Mouse (Mus musculus) cerebellum, adult 9-11 months (tissue): ENCODE measurements around the gene Inmt.
A peak's percentile ranks its signal among the peaks of the same experiment; 100 is the strongest.
"Not testable (repeated sequence)": the region's sequence is repeated elsewhere in the genome, so short reads cannot be mapped to it uniquely, and the experiment has no call there.

Experiments used
- DNase-seq: peaks from one replicate; pipeline ENCODE4 v3.0.0; 2022

Gene Inmt

DNA sequence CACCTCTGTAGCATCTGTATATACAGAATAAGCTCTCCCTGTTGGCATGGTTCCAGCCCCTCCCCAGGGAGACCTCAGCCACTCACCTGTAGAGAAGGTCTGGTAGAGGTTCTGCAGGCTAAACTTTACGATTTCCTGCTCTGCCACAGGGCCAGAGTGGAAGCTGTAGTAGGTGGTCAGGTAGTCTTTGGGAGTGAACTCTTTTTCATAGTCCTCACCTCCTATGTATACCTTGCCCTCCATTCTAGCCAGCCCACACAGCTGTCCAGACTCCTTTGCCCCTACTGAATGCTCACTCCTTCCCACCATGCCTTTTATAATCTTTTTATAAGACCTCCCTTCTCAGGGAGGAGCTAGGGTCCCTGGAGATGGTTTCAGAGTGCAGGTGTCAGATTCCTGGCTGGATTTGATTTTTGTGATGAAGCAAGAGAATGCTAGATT, at the start of gene Inmt:
TSS of gene Inmt (minus strand) at position 303 of the 441 bp plus-strand sequence.
- DNase-seq, result no peak

DNA sequence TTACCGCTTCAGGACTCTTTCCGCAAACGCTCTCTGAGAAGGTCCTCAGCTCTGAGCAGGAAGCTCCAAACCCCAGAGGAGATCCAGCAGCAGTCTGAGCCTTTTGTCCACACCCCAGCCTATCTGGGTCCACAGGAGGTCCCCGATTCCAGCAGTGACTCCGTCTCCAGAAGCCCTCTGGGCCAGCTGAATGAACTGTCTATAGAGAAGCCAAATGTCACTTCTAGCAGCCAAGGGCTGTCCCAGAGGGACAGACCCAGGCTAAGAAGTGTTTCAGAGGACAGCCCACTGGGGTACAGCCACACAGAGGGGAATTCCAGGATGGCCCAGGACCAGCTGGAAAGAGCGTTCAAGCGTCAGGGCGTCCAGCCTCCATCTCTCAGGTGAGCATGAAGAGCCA, 49.1 kb upstream of the Inmt start:
- no peak for DNase-seq

DNA sequence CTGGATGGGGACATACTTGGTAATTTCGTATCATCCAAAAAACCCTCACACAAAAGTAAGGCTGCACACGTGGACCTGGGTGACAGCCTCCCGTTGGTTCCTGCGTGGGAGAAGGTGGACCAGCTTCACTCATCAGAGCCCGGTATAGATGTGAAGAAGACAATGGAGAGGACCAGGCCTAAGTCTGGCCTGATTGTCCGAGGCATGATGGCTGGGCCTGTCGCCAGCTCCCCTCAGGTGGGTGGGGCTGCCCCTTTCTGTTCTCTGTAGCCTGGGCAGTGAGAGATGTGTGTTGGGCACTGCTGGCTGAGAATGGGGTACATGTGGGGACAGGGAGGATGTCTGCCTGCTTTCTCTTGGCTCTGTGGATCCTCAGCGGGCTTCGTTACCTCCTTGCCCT, 43.4 kb upstream of the Inmt start:
- no peak for DNase-seq

DNA sequence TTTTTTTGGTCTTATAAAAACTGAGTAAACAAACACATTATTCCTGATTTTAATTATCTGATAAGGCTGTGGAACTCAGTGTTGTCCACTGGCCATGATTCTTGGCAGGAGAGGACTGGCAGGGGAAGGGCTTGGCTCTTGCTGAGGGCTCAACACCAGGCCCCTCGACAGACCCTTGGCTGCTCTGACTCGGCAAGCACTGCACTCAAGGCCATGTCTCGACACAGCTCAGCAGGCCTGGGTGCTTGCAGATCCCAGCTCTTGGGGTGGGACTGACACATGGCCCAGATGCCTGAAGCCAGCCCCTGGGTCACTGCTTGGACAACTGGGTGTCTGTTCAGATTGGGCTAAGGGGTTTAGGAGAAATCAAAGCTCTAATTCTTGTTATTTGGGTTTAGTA, 39.7 kb upstream of the Inmt start:
- DNase-seq, result no peak

DNA sequence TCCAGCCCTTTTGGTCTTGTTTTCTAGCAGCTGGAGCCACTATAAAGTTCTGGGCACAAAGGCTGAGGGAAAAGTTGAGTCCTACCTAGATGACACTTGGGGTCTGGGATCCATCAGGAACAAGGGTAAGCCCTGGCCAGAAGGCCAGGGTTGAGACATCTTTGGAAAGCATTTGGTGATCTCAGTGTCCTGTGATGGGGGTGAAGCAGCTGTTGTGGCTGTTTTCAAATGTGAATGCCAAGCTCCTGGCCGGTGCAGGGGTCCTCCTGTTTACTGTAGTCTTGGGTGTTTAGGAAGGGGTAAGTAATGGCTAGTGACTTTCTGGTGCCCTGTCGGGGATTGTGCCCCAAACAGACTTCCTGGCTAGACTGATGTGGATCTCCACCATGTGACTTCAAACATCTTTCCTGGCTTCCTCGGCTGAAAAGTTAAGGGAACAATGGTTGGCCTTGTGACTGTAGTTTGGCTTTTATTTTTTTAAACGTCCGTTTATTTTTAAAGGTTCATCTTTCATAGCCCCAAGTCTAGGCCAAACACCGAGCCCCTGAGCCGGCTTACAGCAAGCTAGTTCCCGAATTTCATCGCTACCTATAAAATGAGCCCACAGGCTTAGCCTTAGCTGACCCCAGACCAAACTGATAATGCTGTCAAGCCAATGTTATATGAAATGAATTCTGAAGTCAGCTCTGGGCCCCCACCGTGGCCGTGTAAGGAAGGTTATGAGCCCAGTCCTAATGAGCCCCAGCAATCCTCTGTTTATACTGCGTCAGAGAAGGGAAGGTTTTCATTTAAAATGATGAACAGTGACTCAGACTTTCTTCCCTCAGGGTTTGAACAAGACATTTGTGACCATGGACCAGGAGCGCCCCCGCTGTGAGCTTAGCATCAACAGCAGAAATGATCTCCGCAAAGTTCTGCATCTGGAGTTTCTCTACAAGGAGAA, 35.9 kb upstream of the Inmt start:
- DNase-seq, result no peak

DNA sequence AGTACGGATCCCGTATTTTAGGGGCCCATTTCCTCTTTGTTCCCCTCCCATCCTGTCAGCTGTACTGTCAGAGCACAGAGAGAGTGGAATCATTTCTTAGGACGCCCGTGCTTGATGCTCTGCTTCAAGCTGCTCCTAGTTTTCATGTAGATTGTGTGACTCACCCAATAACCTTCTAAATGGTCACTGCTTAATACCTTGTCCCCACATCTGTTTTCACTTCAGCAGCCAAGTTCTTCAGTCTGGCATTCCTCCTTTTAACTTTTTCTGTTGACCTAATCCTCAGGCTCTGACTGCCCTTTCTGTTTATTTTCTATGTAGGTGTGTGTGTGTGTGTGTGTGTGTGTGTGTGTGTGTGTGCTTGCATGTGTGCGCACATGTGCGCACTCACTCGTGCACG, 32.9 kb upstream of the Inmt start:
- no peak for DNase-seq

DNA sequence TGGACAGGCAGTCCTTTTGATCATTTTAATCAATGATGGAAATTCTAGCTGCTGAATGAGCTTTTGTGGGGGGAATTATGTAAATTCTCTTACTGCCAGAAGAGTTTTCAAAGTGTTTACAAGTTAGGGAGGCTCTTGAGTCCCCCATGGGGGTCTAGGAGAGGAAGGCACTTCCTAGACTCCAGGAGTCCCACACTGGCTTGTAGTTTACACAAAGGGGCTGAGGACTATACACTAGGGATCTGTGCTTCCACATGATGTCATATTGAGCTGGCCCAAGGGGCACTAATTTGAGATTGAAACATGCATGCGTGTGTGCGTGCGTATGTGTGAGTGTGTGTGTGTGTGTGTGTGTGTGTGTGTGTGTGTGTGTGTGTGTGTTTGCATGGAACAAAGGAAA, 29.1 kb upstream of the Inmt start:
- DNase-seq, result peak; percentile 59

DNA sequence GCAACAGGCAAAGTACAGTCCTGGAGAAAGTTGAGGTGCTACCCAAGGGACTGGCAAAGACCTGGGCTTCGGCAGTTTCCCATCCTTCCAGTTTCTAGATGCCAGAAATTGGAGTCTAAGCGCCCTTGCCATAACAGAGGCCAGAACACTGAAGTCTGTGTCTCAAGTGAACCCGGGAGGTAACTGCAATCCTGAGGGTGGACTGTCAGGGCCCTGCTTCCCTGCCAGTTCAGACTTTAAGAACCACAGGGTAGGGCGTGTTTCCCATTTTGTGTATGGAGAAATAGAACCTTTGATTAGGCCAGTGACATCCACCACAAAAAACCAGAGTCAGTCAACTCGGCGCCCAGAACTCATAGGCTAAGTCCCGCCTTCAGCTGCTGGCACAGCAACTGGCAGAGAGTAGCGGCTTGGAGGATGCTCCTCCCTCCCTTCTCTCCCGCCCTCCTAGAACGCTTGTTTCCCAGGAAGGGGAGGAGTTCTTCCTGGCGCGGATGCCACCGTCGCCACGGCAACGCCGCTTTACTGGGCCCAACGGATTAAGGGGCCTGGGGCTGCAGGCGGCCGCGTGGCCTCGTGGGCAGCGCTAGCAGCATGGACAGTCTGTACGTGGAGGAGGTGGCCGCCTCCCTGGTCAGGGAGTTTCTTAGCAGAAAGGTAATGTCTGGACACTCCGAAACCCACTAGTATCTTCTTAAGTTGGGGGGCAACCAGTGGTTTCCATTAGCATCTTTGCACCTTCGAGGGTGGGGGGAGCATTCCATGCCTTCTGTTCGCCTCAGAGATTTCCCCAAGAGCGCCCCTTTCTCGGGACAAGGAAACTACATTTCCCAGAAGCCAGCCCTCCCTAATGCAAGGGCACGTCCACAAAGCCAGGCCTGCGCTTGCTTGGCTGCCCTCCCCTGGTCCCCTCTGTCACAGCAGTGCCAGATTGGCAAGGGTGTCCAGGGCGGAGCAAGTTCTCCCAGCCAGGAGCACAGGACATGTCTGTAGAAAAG, 28.4 kb upstream of the Inmt start, which contains the start of gene Mindy4:
TSS of gene Mindy4 (plus strand) at position 471 of the 998 bp plus-strand sequence.
- peak; percentile 92 for DNase-seq

DNA sequence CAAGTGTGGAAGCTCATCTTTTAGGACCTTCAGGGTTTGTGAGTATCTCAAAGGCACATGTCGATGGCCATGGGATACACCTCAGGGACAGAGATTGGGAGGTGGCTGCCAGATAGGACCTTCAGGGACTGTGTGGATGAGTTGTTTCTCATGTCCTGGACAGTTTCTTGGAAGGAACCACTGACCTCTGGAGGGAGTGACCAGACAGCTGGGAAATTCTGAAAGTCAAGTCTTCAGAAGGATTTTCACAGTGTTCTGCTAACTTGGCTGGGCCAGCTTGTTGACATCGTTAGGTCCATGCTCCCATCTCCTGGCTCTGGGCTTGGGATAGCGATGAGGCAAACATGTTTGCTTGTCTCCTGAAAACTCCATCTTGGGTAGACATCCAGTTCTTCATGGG, 24.2 kb upstream of the Inmt start:
- no peak for DNase-seq

DNA sequence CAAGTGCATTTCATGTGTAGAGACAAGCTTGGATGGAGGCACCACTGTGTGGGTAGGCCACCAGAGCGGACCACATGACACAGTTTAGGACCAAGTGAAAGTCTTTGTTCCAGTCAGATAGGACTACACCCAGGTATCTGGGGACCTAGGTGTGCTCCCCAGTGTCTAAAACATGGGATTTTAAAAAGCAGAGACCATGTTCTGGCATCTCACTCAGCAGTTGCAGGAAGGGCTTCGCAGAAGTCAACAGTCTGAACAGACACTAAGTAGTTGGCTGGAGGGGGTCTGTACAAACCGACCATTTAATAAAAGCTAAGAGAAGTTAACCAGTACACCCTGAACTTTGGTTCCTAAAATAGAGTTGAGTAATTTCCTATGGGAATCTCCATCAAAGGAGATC, 18.3 kb upstream of the Inmt start:
- no peak for DNase-seq

DNA sequence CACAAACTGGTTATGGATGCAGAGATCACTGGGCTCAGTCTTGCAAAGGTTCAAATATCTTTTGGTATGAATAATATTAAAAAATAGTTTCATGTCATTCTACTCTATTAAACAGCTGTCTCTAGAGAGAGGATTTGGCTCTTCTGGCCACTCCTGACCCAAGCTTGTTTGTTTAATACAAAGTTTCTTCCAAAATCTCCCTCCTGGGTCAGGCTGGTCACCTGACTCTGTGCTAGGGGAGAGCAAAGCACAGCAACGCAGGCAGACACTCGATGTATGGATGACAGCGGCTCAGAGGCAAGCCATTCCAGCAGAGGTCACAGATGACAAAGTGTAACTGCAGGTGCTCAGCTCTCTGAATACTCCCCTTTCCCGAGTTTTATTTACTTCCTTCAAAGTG, 16.7 kb upstream of the Inmt start:
- DNase-seq, result no peak

DNA sequence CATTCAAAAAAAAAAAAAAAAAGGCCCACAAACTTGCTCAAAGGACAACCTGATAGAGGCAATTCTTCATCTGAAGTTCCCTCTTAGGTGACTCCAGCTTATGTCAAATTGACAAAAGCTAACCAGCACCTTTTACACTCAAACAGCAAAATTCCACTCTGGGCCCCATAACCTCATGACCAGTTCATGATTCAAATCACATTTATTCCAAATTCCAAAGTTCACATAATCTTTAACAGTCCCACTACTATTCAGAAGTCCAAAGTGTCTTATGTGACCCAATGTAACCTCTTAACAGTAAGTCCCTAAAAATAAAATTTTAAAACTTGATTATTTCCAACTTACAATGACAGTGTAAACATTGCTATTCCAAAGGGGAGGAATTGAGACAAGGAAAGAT, 14.6 kb upstream of the Inmt start:
- no peak for DNase-seq

DNA sequence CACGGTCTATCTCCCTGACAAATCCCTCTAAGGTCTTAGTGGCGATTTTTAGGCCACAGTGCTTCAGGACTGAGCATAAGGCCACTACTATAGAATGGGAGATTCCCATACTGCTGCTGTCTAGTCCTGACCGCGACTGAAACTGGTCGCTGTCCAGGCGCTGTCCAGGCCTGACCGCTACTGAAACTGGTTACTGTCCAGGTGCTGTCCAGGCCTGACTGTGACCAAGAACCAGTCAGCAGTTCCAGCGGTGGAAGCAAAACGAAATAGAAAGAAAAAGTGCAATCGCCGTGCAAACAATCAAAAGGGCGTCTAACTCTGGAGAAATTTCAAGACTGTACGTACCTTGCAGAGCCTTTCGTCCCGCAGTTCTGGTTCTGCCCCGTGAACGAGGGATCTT, 13.0 kb upstream of the Inmt start:
- DNase-seq, result not testable (repeated sequence)

DNA sequence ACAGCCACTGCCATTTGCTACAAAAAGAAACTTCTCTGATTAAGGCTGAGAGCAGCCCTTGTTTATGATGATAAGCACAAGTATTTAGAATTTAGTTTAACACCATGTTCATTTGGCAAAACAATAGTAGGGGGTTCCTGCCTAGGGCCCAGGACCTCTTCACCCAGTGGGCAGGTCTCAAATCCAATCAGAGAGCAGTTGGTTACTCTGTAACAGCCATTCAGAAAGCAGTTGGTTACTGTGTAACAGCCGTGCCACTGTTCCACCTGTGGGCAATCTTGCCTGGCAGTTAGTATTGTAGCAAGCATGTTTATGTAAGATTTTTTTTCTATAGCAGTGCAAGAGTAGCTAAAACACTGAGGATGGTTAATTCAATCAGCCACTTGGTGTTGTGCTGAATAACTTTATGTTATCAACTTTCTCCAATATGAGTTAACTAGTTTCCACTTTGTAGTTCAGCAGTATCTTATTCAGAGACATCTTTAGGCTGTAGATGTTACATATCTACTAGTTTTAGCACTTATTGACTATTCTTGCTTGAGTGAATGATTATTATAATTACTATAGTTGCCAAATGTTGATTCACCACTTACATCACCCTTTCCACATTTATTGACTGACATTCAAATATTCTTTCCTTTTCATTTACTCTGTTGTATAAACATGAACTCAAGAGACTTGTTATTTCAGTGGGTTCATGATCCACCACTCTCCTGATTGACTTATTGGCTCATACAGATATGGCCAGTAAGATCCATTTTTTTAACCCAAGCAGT, 8.0 kb upstream of the Inmt start:
- DNase-seq, result no peak

DNA sequence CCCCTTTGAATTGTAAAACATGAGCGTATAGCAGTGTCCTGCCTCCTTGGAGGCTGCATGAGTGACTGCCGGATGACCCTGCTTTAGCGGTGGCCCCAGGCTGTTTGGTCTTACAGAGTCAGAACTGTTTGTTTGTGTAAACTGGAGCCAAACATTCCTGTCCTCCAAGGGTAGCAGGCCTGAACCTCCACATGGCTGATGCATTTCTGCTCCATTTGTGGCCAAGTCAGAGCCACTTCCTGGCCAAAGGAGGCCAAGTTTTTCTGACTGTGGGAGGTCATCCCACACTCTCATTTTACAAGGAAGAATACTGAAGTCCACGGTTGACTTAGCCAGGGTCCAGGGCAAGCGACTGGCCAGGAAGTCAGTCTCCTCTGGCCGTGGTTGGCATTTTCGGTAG, 4.7 kb upstream of the Inmt start:
- no peak for DNase-seq

DNA sequence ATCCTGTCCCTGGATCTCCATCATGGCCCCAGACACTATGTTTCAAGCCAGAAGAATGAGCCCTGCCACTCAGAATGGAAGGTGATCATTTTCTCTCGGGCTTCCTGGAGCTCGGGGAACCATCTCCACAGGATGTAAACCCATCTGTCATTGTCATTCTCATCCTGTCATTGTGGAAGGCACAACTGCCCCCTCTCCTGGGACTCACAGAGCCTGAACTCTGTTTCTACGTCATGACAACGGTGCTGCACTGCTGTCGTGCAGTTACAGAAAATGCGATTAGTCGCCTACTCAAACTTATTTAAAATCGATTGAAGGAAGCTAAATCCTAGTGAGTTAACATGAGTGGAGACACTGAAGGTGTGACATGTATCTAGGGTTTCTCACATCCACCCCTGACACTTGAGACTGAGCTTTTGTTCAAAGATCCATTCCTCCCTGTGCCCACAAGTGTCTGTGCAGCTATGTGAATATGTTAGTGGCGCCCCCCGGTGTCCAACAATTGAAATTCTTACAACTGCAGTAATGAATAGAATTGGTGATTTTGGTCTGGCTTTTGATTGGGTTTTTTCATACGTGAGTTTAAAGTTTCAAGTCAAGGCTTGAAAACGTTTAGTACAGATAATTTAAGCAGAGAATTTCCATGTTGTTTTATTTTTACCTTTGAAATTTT, 2.4 kb upstream of the Inmt start:
- no peak for DNase-seq

DNA sequence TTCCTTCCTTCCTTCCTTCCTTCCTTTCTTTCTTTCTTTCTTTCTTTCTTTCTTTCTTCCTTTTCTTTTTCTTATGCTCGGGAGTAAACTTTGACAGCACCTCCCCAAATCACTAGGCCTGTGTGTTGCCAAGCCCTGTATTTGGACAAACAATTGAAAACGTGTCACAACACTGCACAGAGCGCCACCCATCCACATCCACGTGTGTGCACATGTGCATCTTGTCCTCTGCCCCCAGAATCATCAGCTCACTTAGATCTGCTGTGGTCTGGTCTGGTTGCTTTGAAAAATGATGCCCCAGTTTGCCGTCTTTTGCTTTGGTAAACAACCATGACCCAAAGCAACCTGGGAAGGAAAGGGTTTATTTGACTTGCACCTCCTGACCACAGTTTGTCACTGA, 1.0 kb upstream of the Inmt start:
- no peak for DNase-seq

DNA sequence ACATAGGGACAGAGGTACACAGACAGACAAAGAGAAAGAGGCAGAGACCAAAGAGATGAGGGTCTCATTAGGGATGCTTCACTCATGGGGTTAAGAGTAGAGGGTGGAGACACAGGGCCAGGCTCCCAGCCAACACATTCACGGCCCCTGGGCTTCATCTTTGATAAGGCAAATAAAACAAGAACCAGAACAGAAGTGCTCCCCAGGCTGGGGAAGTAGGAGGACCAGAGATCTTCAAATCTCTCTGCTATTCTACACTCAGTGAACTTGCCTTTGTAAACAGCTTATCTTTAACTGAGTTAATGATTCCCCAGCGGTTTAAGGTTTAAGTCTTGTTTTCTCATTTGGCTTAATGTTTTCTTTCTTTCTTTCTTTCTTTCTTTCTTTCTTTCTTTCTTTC, 613 bp upstream of the Inmt start:
- DNase-seq, result no peak

DNA sequence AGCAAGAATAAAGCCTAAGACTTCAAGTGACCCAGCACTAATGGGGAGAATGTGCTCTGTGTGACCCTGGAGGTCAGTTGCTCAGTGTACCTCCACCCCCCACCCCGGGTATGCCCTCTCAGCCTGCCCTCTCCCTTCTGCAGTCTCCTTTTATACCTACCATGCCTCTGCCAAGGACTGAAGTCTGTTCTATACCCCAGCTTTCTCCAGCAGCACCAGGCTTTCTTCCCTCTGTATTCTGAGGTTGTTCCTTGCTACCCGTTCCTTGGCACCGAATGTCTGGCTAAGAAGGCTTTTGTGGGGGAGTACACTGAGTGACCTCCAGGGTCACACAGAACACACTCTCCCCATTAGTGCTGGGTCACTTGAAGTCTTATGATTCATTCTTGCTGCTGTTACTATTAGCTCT, 898 bp downstream of the Inmt start:
- no peak for DNase-seq

DNA sequence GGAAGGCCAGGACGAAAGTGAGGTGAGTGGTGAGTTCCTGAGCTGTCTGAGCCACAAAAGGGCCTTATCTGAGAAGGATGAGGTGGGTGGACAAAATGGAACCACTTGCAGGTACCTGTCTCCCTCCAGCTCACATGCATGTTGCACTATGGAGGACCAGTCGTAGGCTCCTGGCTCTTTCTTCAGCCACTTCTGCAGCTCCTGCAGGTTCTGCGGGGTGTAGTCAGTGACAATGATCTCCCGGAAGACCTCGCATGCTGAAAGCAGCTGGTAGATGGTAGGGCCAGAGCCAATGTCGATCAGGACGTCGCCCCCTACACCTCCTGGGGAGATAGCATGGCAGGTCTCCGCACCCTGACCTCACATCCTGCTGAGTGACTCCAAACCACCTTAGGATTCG, 1.7 kb downstream of the Inmt start:
- no peak for DNase-seq

DNA sequence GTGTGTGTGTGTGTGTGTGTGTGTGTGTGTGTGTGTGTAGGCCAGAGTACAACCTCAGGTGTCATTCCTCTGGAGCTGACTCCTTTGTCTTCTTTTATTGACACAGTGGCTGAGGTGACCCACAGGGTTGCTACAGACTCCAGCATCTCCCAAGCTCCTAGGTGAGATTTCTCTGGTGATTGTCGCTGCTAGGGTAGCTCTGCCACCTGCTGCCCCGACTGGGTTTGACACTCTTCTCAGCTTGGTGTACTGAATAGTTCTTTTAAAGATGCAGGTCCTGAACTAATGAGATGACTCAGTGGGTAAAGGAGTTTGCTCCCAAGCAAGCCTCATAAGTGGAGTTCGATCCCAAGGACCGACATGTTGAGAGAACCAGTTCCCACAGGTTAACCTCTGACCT, 3.2 kb downstream of the Inmt start:
- no peak for DNase-seq

DNA sequence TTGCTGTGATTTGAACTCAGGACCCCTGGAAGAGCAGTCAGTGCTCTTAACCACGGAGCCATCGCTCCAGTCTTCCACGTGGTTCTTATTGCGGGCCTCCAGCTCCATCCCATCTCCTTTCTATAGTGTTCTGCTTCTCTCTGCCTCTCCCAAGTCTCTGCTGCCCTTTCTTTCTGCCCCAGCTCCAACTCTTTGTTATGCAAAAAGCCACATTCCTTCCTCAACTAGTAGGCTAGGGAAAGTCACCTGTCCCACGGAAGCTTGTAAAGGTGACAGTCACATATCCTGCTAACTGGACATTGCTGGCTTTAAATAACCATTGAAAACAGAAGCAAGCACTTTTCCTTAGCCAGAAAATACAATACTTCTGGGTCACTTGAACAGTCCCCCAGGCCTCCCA, 5.0 kb downstream of the Inmt start:
- DNase-seq, result no peak
